Mouse (Mus musculus) intestine, embryonic 15.5 days (tissue): ENCODE data around the gene Sectm1a. TPM values are rescaled to one million over a fixed set of nuclear protein-coding genes. Genes with fewer than 3 reads are reported as not detected.
"Not testable (repeated sequence)": the region's sequence is repeated elsewhere in the genome, so short reads cannot be mapped to it uniquely, and the experiment has no call there.

Experiments
- ATAC-seq: fragments of 200-750 bp; cut with Nextera tagmentation; 2 replicates; pipeline ENCODE4 v1.8.0; 2017; ENCODE audit warnings: moderate TSS enrichment, moderate library complexity
- H3K27ac ChIP-seq: fragments of 300-500 bp; sonication (generic); 2 replicates; pipeline ENCODE4 v1.5.1; 2015; ENCODE audit warnings: mild to moderate bottlenecking, inconsistent platforms
- H3K27me3 ChIP-seq: fragments of 300-500 bp; sonication (generic); replicated peaks from 2 replicates; pipeline ENCODE4 v1.6.1; 2015; ENCODE audit warnings: inconsistent platforms
- H3K36me3 ChIP-seq: fragments of 300-500 bp; sonication (generic); 2 replicates; pipeline ENCODE4 v1.6.1; 2015; ENCODE audit warnings: inconsistent platforms
- H3K4me1 ChIP-seq: fragments of 300-500 bp; sonication (generic); replicated peaks from 2 replicates; pipeline ENCODE4 v1.6.1; 2015; ENCODE audit warnings: inconsistent platforms
- H3K4me2 ChIP-seq: fragments of 300-500 bp; sonication (generic); replicated peaks from 2 replicates; pipeline ENCODE4 v1.6.1; 2015; ENCODE audit warnings: mild to moderate bottlenecking, inconsistent platforms
- H3K4me3 ChIP-seq: fragments of 300-500 bp; sonication (generic); replicated peaks from 2 replicates; pipeline ENCODE4 v1.5.1; 2015; ENCODE audit warnings: inconsistent platforms
- H3K9ac ChIP-seq: fragments of 300-500 bp; sonication (generic); 2 replicates; pipeline ENCODE4 v1.6.1; 2015; ENCODE audit warnings: inconsistent platforms
- H3K9me3 ChIP-seq: fragments of 300-500 bp; sonication (generic); 2 replicates; pipeline ENCODE4 v1.6.1; 2016; ENCODE audit warnings: inconsistent platforms
- WGBS: fragments of 180-500 bp; shearing (Covaris S2); methylation state at CpG from one replicate; pipeline ENCODE4 v1.1.7; 2015; 5-methylcytosine and 5-hydroxymethylcytosine counted together
- polyA plus RNA-seq: library from polyadenylated mRNA; unstranded; fragments of >200 nt; fragmentation: Nextera tagmentation; extraction: Ambion mirVana; gene quantifications from 2 replicates; pipeline ENCODE4 v1.2.1, GENCODE M21; 2015

The Sectm1a gene
- polyA plus RNA-seq, 1 experiment from 2014 or later = 3.0 TPM

GRCm38 (mm10) chr11:121086296-121086695, 5.3 kb upstream of the Sectm1a start:
- Histone ChIP-seq H3K4me3 (no peak overlapping the region), H3K27ac (0 out of 2 replicates have a peak overlapping the region, but pooled peaks have one; percentile 55)

GRCm38 (mm10) chr11:121085181-121085580, 4.2 kb upstream of the Sectm1a start:
- H3K4me2 ChIP-seq = no peak overlapping the region
- peak overlapping the region; percentile 63 for H3K27ac ChIP-seq
- no peak overlapping the region for H3K9ac ChIP-seq
- H3K4me3 ChIP-seq = no peak overlapping the region
- no peaks in the 10 kb centered on the region for H3K27me3 ChIP-seq
- 40% methylated on average over 5 of the region's 5 CpGs for WGBS
- ATAC-seq = peak; percentile 60
- H3K36me3 ChIP-seq = no peaks in the 10 kb centered on the region
- H3K9me3 ChIP-seq = no peaks in the 10 kb centered on the region
- peaks cover 6% of the 10 kb centered on the region; the same call in 1 of the 2 replicates for H3K4me1 ChIP-seq

More at GRCm38 (mm10) chr11:121086296-121086695, 5.3 kb upstream of the Sectm1a start:
- WGBS = 49% methylated on average over 4 of the region's 4 CpGs
- no peaks in the 10 kb centered on the region for H3K36me3 ChIP-seq
- no peaks in the 10 kb centered on the region for H3K27me3 ChIP-seq
- no peaks in the 10 kb centered on the region for H3K9me3 ChIP-seq
- no peak overlapping the region for H3K4me2 ChIP-seq
- peak; percentile 66 for ATAC-seq
- H3K4me1 ChIP-seq = peaks cover 6% of the 10 kb centered on the region; the same call in 1 of the 2 replicates
- H3K9ac ChIP-seq = no peak overlapping the region

- Histone ChIP-seq H3K4me3 (no peak overlapping the region), H3K4me1 (peaks cover 6% of the 10 kb centered on the region; the same call in 1 of the 2 replicates), H3K27ac (no peak overlapping the region), H3K27me3 (no peaks in the 10 kb centered on the region), H3K36me3 (no peaks in the 10 kb centered on the region), H3K4me2 (peak overlapping the region; percentile 17; the same call in 1 of the 2 replicates), H3K9ac (no peak overlapping the region), H3K9me3 (no peaks in the 10 kb centered on the region)
- ATAC-seq = no peak
- 50% methylated on average over 6 of the region's 6 CpGs for WGBS
These were observed 2.0 kb upstream of the Sectm1a start for GRCm38 (mm10) chr11:121082857-121083500.

- Histone ChIP-seq H3K27ac (no peak overlapping the region), H3K4me3 (no peak overlapping the region), H3K4me2 (no peak overlapping the region), H3K9ac (no peak overlapping the region), H3K4me1 (peaks cover 6% of the 10 kb centered on the region; the same call in 1 of the 2 replicates), H3K27me3 (no peaks in the 10 kb centered on the region), H3K36me3 (no peaks in the 10 kb centered on the region), H3K9me3 (no peaks in the 10 kb centered on the region)
- no peak for ATAC-seq
- 87% methylated on average over 3 of the region's 3 CpGs for WGBS
These were observed 1.2 kb upstream of the Sectm1a start for GRCm38 (mm10) chr11:121082250-121082649.

- no peaks in the 10 kb centered on the region for H3K9me3 ChIP-seq
- WGBS = 95% methylated on average over 8 of the region's 8 CpGs
- H3K9ac ChIP-seq = no peak overlapping the region
- no peaks in the 10 kb centered on the region for H3K36me3 ChIP-seq
- H3K27ac ChIP-seq = no peak overlapping the region
- H3K27me3 ChIP-seq = no peaks in the 10 kb centered on the region
- peaks cover 3% of the 10 kb centered on the region; the same call in 1 of the 2 replicates for H3K4me1 ChIP-seq
- no peak for ATAC-seq
- H3K4me2 ChIP-seq = no peak overlapping the region
- H3K4me3 ChIP-seq = no peak overlapping the region
These were observed 690 bp downstream of the Sectm1a start for GRCm38 (mm10) chr11:121080330-121080729.

- Histone ChIP-seq H3K36me3 (no peaks in the 10 kb centered on the region), H3K4me1 (no peaks in the 10 kb centered on the region), H3K27me3 (no peaks in the 10 kb centered on the region), H3K27ac (no peak overlapping the region), H3K9me3 (no peaks in the 10 kb centered on the region), H3K4me3 (no peak overlapping the region), H3K9ac (no peak overlapping the region), H3K4me2 (no peak overlapping the region)
- 73% methylated on average over 5 of the region's 5 CpGs for WGBS
- no peak for ATAC-seq
These were observed 5.4 kb downstream of the Sectm1a start for GRCm38 (mm10) chr11:121075655-121076054.

GRCm38 (mm10) chr11:121069662-121070061, 11.4 kb downstream of the Sectm1a start:
- H3K9me3 ChIP-seq, ATAC-seq, H3K4me3 ChIP-seq, H3K36me3 ChIP-seq, H3K27ac ChIP-seq, H3K9ac ChIP-seq, H3K4me2 ChIP-seq, H3K27me3 ChIP-seq, H3K4me1 ChIP-seq: not testable (repeated sequence)
- 95% methylated on average over 12 of the region's 16 CpGs for WGBS

- H3K9ac ChIP-seq = no peak overlapping the region
- no peak overlapping the region for H3K27ac ChIP-seq
- H3K4me2 ChIP-seq = no peak overlapping the region
- H3K27me3 ChIP-seq = no peaks in the 10 kb centered on the region
- H3K36me3 ChIP-seq = no peaks in the 10 kb centered on the region
- 0 out of 2 replicates have a peak, but pooled peaks cover 2% of the 10 kb centered on the region for H3K4me1 ChIP-seq
- WGBS = 92% methylated on average over 2 of the region's 2 CpGs
- no peaks in the 10 kb centered on the region for H3K9me3 ChIP-seq
- H3K4me3 ChIP-seq = no peak overlapping the region
- no peak for ATAC-seq
These were observed 13.1 kb downstream of the Sectm1a start for GRCm38 (mm10) chr11:121067895-121068294.

GRCm38 (mm10) chr11:121064197-121064596, 16.8 kb downstream of the Sectm1a start:
- WGBS = 60% methylated on average over 3 of the region's 3 CpGs

GRCm38 (mm10) chr11:121063379-121063778, 17.6 kb downstream of the Sectm1a start, which contains the start of gene Sectm1b:
Gene Sectm1b, minus strand, starts transcription at chr11:121063569.
- Histone ChIP-seq H3K9me3 (no peaks in the 10 kb centered on the region), H3K4me2 (no peak within 1 kb of the TSS), H3K4me1 (peaks cover 3% of the 10 kb centered on the region; the same call in 1 of the 2 replicates), H3K9ac (no peak within 1 kb of the TSS), H3K4me3 (no peak within 1 kb of the TSS), H3K27me3 (no peaks in the 10 kb centered on the region), H3K27ac (no peak within 1 kb of the TSS), H3K36me3 (no peaks in the 10 kb centered on the region)
- 53% methylated on average over 5 of the region's 5 CpGs for WGBS
- ATAC-seq = peak; percentile 66; the same call in 1 of the 2 replicates

More at GRCm38 (mm10) chr11:121064197-121064596, 16.8 kb downstream of the Sectm1a start:
- Histone ChIP-seq H3K9ac (no peak overlapping the region), H3K27ac (no peak overlapping the region), H3K4me1 (peaks cover 2% of the 10 kb centered on the region; the same call in 1 of the 2 replicates), H3K9me3 (no peaks in the 10 kb centered on the region), H3K4me2 (no peak overlapping the region), H3K27me3 (no peaks in the 10 kb centered on the region), H3K36me3 (no peaks in the 10 kb centered on the region), H3K4me3 (no peak overlapping the region)
- no peak for ATAC-seq

- no peak overlapping the region for H3K9ac ChIP-seq
- no peaks in the 10 kb centered on the region for H3K36me3 ChIP-seq
- H3K4me1 ChIP-seq = peaks cover 11% of the 10 kb centered on the region; the same call in 1 of the 2 replicates
- H3K27me3 ChIP-seq = no peaks in the 10 kb centered on the region
- H3K4me3 ChIP-seq = no peak overlapping the region
- H3K9me3 ChIP-seq = no peaks in the 10 kb centered on the region
- 42% methylated on average over 8 of the region's 8 CpGs for WGBS
- peak overlapping the region; percentile 46; the same call in 1 of the 2 replicates for H3K27ac ChIP-seq
- H3K4me2 ChIP-seq = no peak overlapping the region
- ATAC-seq = no peak
These were observed 19.4 kb downstream of the Sectm1a start for GRCm38 (mm10) chr11:121061615-121062014.

GRCm38 (mm10) chr11:121060401-121061067, 20.5 kb downstream of the Sectm1a start:
- not testable (repeated sequence) for H3K9me3 ChIP-seq, H3K4me2 ChIP-seq, H3K27me3 ChIP-seq, H3K36me3 ChIP-seq, ATAC-seq, H3K4me3 ChIP-seq, H3K9ac ChIP-seq, H3K27ac ChIP-seq
- 93% methylated on average over 6 of the region's 6 CpGs for WGBS
- H3K4me1 ChIP-seq = peaks cover 17% of the 10 kb centered on the region; the same call in 1 of the 2 replicates
